Mouse (Mus musculus): ENCODE results near the gene Prss50.

Gene Prss50

DNA sequence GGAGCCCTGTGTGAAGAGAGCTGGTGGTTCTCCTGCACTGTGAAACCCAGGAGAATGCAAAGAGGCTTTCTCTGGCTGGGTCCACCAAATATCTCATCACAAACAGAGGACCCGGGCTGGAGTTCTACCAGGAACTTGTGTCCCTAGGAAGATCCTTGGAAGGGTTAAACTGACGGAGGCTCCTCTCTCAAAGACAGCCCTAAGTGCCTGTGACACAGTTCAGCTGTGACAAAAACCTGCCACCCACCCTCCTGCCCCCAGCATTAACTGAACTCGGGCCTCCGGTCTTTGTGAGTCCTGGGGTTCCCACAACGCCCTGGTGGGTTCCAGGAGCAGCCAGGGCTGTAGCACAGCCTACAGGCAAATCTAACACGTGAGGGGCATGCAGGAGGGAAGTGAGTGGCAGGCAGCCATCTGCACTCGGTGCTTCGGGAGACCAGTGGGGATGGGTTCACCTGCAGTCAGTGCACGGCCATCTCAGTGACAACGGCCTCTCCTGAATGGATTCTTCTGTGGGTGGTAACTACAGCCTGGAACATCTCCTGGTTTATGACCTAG is 41.8 kb downstream of the Prss50 start:
- no peak for DNase-seq (ENCODE audit: inconsistent age in 2 of 2, low spot score in 1 of 2)

DNA sequence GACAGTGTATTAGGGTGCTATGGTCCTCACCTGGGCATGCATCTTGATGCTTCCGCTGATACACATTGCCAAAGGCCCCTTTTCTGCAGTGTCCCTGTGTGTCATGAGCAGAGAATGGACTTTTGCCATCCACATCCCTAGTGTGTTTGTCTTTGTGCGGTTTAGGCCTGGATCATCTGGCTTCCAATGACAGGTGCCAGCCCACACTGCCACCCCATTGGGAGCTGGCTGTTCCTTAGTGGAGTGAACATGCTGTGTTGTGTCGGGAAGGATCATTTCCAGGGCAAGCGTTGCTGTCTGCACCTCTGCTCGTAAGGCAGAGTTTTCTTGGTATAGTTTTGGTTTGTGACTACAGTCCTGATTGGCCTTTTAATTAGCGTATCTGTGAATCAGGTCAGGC is 43.4 kb downstream of the Prss50 start:
- no peak for DNase-seq (ENCODE audit: inconsistent age in 2 of 2, low spot score in 1 of 2)

DNA sequence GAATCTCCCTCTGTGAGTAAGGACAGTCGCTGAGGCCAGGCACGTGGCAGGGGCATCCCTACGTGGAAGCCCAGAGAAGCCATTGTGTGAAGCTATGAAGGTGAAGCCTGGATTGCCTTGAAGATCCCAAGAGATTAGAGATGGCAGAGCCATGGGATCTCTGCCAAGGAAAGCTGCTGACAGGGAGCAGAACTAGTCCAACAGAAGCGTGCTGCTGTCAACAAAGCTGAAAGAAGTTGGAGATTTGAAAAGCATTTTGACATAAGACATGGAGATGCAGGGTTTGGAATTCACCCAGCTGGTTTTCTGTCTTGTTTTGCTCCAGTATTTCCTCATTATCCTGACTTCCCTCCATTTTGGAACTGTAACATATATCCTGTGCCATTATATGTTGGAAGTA is 44.5 kb downstream of the Prss50 start:
- DNase-seq (ENCODE audit: inconsistent age in 2 of 2, low spot score in 1 of 2), result peak in 1 of 2 experiments; percentile 48

DNA sequence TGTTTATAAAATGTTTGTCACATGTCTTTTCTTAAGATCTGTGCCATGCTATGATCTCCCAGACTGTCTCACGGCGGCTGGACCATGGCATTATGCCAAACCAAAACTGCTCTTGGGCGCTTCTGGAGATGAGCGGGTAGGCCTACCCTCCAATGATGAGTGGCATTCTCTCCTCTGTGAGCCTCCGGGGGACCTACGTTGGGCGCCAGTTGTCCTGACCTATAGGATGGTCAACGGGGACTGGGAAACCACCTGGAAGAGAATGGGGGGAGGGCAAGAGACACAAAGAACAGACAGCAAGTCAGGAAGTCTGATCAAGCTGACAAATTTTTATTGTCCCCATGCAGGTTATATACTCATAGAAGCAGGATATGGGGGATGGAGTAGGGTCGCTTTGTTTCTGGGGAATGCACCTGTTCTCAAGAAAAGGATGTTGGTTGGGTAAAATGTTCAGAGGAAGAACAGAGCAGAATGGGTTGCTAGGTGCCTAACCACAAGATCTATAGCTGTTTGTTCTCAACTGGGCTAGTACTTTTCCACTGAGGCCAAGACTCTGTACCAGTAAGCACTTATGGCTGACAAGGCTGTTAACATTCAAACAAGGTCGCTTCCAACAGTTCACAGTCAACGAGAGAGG is 49.6 kb downstream of the Prss50 start:
- DNase-seq (ENCODE audit: inconsistent age in 2 of 2, low spot score in 1 of 2), result no peak

DNA sequence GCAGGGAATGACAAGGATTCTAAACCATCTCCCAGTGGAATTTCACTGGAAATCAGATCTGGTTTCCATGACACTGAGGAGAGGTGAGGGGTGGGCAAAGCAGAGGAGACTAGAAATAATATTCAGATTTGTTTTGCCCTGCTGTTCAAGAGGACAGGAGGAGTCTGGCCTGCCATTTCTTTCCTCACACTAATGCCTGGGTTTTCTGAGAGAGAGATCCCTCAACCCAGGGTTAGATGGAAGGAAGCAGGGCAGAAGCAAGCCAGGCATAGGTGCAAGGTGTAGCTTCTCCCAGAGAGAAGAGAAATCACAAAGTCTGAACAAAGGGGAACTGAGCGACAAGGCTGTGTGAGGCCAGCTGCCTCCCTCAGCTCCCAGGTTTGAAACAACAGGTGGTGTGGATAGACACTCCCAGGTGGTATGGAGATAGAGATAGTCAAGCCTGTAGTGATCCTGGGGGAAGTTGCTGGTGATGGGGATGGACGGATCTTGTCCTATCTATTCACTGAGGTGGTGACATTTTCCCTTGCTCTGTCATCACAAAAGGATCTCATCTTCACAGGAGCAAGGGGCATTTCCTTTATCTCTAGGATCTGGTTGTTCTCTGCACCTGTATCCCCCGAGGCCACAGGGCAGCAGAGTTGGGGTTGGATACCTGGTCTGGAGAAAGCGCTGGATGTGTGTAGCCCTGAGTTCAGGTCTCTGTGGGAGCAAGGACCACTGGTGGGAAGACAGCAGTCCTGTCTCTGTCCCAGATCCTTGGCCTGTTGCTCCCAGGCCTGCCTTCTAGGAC is 50.3 kb downstream of the Prss50 start:
- DNase-seq (ENCODE audit: inconsistent age in 2 of 2, low spot score in 1 of 2), result no peak

DNA sequence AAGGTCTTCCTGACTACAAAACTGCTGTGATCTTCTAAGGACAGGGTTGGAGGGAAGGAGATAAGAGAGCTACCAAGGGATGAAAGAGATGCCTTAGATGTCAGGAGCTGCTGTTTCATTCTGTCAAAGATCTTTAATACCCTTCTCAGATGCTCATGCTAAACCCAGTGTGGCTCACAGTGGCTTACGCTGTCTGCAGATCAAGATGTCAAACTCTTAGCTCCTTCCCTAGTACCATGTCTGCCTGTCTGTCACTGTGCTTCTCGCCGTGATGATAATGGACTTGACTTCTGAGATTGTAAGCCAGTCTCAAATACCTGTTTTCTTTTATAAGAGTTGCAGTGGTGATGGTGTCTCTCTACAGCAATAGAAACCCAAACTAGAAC is 50.9 kb downstream of the Prss50 start:
- DNase-seq (ENCODE audit: inconsistent age in 2 of 2, low spot score in 1 of 2), result no peak

DNA sequence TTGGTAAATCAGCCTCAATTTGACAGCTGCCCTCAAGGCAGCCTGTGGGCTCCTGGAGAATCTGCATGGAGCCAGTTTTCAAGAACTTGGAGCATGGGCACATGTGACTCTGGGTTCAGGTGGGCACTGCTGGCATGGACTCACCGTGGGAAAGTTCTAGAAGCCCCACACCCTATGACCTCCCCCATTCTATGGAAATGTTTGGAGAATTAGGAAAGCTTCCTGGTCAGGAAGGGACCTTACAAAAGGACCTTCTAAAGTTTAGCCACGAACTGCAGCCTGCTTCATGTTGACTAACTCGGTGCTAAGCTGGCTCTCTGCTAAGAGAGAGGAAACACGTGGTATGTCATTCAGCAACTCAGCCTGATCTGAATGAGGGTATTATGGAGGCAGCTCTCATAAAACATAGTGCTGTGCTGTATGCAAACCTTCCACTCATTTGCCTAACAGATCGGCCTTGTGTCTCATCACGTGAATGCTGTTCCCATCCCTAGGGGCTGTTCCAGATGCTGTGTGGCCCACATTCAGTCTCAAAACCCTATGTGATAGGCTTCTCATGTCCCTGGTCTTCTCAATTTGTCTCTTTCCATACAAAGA is 51.7 kb downstream of the Prss50 start:
- DNase-seq (ENCODE audit: inconsistent age in 2 of 2, low spot score in 1 of 2), result no peak
